Mouse (Mus musculus) urinary bladder, postnatal 14 days (tissue): Measurements from ENCODE around the gene Sh2d1b2.
"Not testable (repeated sequence)": the region's sequence is repeated elsewhere in the genome, so short reads cannot be mapped to it uniquely, and the experiment has no call there.

Experiments
- DNase-seq: peaks from one replicate; pipeline ENCODE4 v3.0.0; 2021; ENCODE audit warnings: low spot score

Sh2d1b2 gene

GRCm38 (mm10) chr1:170232688-170233087, at the start of gene Sh2d1b2:
TSS of gene Sh2d1b2 (plus strand) at chr1:170232749.
- DNase-seq, result not testable (repeated sequence)

DNA sequence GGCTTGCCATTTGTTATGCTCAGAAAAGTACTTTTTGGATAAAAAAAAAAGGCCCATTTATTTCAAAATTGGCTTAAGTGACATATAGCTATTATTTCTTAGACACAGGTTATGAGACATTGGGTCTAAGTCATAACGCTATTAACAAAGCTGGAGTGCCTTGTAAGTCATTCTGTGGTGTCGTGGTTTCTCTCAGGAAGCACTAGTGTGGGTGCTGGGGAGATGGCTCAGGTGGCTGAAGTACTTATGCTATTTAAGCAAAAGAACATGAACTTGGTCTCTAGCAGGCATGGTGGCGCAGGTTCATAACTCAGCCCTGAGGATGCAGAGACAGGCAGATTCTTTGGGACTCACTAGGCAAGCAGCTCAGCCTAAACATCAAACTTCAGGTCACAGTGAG, 47.4 kb upstream of the Sh2d1b2 start:
- DNase-seq, result no peak

GRCm38 (mm10) chr1:170186531-170186930, 46.0 kb upstream of the Sh2d1b2 start:
- no peak for DNase-seq

DNA sequence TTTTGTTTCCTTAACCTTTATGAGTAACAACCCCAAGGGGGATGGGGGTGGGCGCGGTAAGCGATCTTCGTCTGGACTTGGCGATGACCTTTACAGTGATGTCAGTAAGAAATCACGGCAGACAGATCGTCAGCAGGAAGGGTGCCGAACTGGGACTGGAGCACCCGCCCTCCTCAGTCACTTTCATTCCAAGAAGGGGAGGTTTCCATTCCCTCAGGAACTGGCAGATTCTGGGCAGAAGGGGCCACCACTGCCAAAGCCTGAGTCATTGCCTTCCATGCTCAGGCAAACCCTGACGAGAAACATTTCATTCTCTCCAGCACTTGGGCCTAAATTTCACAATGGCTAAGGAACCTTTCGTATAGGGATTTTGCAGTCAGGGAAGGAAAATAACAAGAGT, 43.9 kb upstream of the Sh2d1b2 start:
- peak; percentile 69 for DNase-seq

GRCm38 (mm10) chr1:170190225-170190624, 42.3 kb upstream of the Sh2d1b2 start:
- DNase-seq, result no peak

- no peak for DNase-seq
Measured at GRCm38 (mm10) chr1:170191925-170192324, 40.6 kb upstream of the Sh2d1b2 start.

- no peak for DNase-seq
Measured at GRCm38 (mm10) chr1:170196211-170196610, 36.3 kb upstream of the Sh2d1b2 start.

- DNase-seq, result peak; percentile 39
Measured at GRCm38 (mm10) chr1:170200379-170200778, 32.2 kb upstream of the Sh2d1b2 start.

- DNase-seq, result no peak
Measured at GRCm38 (mm10) chr1:170206395-170206794, 26.2 kb upstream of the Sh2d1b2 start.

- no peak for DNase-seq
Measured at GRCm38 (mm10) chr1:170213181-170213879, 19.2 kb upstream of the Sh2d1b2 start.

DNA sequence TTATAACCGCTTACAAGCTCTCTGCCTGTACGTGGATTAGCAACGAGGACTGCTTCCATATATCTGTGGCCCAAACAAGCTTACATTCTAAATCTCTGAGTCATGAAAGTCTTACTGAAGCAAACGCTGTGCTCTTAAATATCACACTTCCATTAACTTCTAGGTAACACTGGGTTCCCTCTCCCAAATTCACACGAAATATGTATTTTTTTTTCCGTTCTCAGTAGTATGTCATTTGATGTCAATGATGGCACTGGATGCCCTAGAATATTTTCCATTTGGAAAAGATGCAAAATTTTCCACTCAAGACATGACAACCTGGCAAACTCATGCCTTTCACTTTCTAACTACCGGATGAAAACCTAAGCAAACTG, 18.2 kb upstream of the Sh2d1b2 start:
- DNase-seq, result no peak

DNA sequence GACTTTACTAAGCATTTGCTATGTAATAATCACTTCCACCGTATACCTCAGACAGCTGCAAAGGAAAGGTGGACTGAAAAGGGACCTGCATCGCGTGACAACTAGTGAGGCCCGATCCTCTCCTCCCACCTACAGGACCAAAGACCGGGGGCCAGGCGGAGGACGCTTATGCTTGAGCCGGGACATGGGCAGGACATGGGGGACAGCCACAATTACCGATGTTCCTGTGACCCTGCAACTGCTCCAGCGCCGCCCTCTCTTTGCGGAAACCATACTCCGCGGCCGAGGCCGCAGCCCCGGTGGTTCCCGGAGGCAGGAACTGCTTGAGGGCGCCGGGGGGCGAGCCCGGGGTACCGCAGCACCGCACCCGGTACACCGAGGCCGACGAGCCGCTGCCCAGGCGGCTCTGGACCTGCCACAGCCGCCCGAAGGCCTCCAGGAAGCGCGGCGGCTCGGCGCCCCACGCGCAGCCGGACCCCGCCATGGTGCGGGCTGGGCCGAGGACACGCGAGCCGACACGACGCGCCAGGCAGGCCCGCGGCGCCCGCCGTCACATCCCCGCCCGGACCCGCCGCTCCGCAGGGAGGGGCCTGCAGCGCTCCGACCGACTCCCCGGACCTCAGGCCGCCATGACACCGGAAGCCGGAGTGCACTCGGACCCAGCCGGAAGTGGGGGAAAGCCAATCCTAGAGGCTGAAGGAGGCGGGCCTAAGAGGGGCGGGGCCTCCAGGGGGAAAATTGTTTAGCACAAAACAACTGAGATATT, 17.6 kb upstream of the Sh2d1b2 start, which contains the start of gene Uhmk1:
TSS of gene Uhmk1 (minus strand) at position 641 of the 766 bp plus-strand sequence.
- peak; percentile 92 for DNase-seq

DNA sequence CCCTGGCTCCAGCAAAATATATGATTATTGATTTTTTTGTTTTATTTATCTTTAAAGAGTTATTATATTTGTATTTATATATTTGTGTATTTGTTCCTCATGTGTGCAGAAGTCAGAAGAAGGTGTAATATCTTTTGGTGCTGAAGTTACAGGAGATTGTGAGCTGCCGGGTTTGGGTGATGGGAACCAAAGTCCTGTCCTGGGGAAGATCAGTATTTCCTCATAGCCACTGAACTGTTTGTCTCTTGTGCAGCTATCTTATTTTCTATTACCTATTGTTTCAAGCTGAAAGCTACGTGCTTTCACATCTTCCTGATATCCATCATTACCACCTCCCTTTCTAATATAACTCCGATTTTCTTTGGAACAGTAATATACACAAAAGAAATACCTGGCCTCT, 17.0 kb upstream of the Sh2d1b2 start:
- no peak for DNase-seq

DNA sequence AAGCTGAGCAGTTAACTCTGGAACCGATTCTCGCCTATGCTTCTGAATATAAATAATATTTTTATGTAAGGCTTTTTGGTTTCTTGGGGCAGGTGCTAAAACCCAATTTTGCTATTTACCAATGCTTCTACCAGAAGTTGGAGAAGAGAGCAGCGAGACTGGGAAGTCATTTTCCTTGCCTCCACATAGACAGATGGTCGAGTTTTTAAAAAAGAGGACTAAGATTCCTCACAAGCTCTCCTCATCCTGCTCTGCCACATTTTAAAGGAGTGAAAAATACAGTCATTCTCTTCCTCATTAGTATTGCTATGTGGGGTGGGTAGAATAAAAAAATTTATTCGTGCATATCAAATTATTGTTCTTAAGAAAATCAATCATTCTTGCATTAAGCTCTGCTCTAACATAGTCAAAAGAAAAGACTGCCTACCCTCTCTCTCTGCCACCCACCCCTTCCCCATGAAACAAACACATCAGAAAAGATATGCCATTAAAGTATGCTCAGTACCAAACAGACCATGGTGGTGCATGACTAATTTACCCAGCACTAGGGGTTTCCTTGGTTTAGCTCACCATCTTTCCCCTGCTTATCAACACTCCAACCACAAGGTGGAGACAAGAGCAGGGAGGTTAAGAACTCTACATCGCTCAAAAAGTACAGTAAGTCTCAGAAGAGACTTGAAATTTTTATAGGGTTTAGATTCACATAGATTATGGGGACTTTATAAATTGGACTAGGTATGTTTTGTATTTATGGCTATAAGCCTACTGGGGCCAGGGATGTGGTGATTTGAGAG, 14.3 kb upstream of the Sh2d1b2 start:
- DNase-seq, result no peak

- no peak for DNase-seq
Measured at GRCm38 (mm10) chr1:170220351-170220750, 12.2 kb upstream of the Sh2d1b2 start.

DNA sequence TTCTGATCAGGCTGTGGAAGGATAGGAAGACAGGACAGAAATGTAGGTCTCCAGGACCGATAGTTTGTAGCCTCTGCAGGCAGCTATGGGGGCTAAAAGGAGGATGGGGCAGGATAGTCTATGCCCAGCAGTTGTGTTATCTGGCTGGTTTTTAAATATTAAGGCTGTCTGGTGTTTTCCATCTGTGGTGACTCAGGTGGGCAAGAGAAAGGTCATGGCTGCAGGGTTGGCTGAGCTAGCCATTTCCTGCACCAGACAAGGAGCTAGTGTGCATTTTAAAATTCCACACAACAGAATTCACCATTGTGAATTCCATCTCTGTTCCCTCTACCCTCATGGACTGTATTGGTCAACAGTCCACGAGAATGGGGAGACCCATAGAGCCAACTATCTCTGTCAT, 9.3 kb upstream of the Sh2d1b2 start:
- DNase-seq, result no peak

- DNase-seq, result no peak
Measured at GRCm38 (mm10) chr1:170245016-170245415, 12.5 kb downstream of the Sh2d1b2 start.

- DNase-seq, result peak; percentile 3
Measured at GRCm38 (mm10) chr1:170254893-170255559, 22.5 kb downstream of the Sh2d1b2 start.

- peak; percentile 86 for DNase-seq
Measured at GRCm38 (mm10) chr1:170255560-170255910, 23.0 kb downstream of the Sh2d1b2 start.

DNA sequence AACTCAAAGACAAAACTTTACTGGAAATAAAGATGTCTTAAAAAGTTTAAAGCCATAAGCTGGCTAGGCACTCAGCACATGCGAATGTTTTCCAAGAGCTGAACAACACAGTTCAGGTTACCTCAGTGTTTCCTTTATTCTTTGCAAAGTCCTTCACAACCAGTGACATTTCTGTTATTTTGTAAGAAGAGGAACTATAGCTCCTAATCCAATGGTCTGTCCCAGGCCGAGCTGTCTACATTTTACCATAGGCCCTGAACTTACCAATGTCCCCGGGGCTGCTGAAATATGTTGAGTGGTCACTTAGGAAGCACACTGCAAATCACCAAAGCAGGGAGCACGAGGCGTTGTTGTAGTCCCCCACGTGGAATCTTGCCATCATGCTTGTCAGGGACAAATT, 37.7 kb downstream of the Sh2d1b2 start:
- DNase-seq, result no peak

GRCm38 (mm10) chr1:170270696-170271095, 38.1 kb downstream of the Sh2d1b2 start:
- DNase-seq, result no peak

DNA sequence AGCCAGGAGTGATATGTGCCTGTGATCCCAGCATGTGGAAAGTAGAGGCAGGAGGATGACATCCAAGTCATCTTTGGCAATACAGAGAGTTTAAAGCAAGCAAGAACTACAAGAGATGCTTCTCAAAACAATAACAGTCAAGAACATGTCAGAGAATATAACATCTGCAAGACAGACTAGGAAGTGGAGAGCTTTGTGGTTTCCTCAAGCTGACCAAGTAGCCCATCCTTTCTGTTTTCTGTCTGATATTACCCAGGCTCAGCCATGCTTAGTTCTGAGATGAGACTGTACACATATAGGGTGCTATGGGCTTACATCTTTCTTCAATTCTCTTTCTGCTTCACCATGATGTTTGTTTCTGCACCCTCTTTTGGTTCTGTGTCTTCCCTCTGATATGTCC, 40.7 kb downstream of the Sh2d1b2 start:
- DNase-seq, result no peak
